Mouse (Mus musculus): ENCODE measurements at regions not wholly inside any gene's neighbourhood (a gene's known extent, or its start where the extent isn't known, plus 50 kb on each side); places are given as distances from the start of the nearest gene placed in this dataset.

GRCm38 (mm10) chr15:31798863-31799262, 197.2 kb downstream of the Fam173b start:
- Histone ChIP-seq H3K79me2 (ENCODE audit: control insufficient read depth, insufficient read depth, low read length) (no peaks in the 10 kb centered on the region), H3K4me1 (ENCODE audit: control insufficient read depth, insufficient read depth, low read length) (no peaks in the 10 kb centered on the region), H3K4me3 (ENCODE audit: insufficient read depth, low read depth, low read length) (no peak overlapping the region), H3K9ac (ENCODE audit: low read depth, low read length) (no peak overlapping the region), H3K36me3 (ENCODE audit: control insufficient read depth, insufficient read depth, low read length) (no peaks in the 10 kb centered on the region), H3K27ac (replicated peaks; ENCODE audit: insufficient read depth, low read depth, low read length) (no peak overlapping the region), H3K27me3 (ENCODE audit: control insufficient read depth, insufficient read depth, low read length) (no peaks in the 10 kb centered on the region)
- no peak for DNase-seq (ENCODE audit: extremely low read depth, low read depth, low spot score)
- 90% methylated on average over 2 of the region's 2 CpGs for WGBS
- TF ChIP-seq POLR2A (IDR thresholded peaks at IDR 0.05; ENCODE audit: extremely low read depth, insufficient read depth, low read length) (no peak), CTCF (IDR thresholded peaks at IDR 0.05; ENCODE audit: low read depth, low read length) (no peak)

GRCm38 (mm10) chr15:31805522-31805921, 203.9 kb downstream of the Fam173b start:
- Histone ChIP-seq H3K79me2 (ENCODE audit: control insufficient read depth, insufficient read depth, low read length) (no peaks in the 10 kb centered on the region), H3K4me1 (ENCODE audit: control insufficient read depth, insufficient read depth, low read length) (no peaks in the 10 kb centered on the region), H3K27me3 (ENCODE audit: control insufficient read depth, insufficient read depth, low read length) (no peaks in the 10 kb centered on the region), H3K9ac (ENCODE audit: low read depth, low read length) (no peak overlapping the region), H3K27ac (replicated peaks; ENCODE audit: insufficient read depth, low read depth, low read length) (no peak overlapping the region), H3K4me3 (ENCODE audit: insufficient read depth, low read depth, low read length) (no peak overlapping the region), H3K36me3 (ENCODE audit: control insufficient read depth, insufficient read depth, low read length) (no peaks in the 10 kb centered on the region)
- WGBS = 60% methylated on average over 3 of the region's 3 CpGs
- DNase-seq (ENCODE audit: extremely low read depth, low read depth, low spot score) = no peak
- TF ChIP-seq CTCF (IDR thresholded peaks at IDR 0.05; ENCODE audit: low read depth, low read length) (no peak), POLR2A (IDR thresholded peaks at IDR 0.05; ENCODE audit: extremely low read depth, insufficient read depth, low read length) (no peak)

DNA sequence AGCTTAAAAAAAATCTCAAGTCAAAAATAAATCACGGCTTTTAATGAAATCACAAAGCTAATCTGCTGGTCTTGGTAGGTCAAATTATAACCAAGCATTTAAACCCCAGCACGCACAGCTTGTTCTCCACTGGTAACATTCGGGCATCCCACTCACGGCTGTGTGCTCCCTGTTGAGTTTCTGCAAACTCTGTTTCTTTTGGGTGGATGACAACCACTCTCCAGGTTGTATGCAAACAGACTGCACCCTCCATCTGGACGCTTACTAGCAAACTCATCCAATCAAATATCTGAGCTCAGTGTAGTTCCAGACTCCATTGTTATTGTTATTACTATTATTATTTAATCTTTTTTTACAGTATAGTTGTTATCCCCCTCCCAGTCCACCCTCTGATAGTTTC, 213.9 kb downstream of the Fam173b start:
- no peak for TF ChIP-seq CTCF (IDR thresholded peaks at IDR 0.05; ENCODE audit: low read depth, low read length)
- no peak for TF ChIP-seq POLR2A (IDR thresholded peaks at IDR 0.05; ENCODE audit: extremely low read depth, insufficient read depth, low read length)
- Histone ChIP-seq H3K27me3 (ENCODE audit: control insufficient read depth, insufficient read depth, low read length) (no peaks in the 10 kb centered on the region), H3K36me3 (ENCODE audit: control insufficient read depth, insufficient read depth, low read length) (no peaks in the 10 kb centered on the region), H3K27ac (replicated peaks; ENCODE audit: insufficient read depth, low read depth, low read length) (no peak overlapping the region), H3K79me2 (ENCODE audit: control insufficient read depth, insufficient read depth, low read length) (no peaks in the 10 kb centered on the region), H3K4me1 (ENCODE audit: control insufficient read depth, insufficient read depth, low read length) (no peaks in the 10 kb centered on the region), H3K9ac (ENCODE audit: low read depth, low read length) (no peak overlapping the region), H3K4me3 (ENCODE audit: insufficient read depth, low read depth, low read length) (no peak overlapping the region)
- DNase-seq (ENCODE audit: extremely low read depth, low read depth, low spot score) = no peak
- WGBS = 87% methylated on average over 5 of the region's 5 CpGs

DNA sequence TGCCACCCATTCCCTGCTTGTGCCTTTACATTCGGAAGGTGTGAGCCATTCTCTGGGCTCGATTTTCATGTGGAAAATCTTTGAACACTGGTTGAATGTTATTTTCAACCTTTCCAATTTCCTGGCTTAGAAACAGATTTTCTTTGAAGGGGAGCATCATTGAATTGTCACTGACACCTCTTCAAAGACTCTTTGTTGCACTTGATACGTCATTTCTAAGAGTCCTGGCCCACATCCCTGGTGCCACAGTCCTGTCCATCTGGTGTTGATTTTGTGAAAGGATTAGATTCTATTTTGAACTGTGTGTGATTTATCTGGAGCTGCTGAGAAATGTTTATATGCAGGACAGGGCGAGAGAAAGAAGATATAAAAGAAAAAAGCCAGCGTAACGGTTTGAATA, 217.6 kb downstream of the Fam173b start:
- DNase-seq (ENCODE audit: extremely low read depth, low read depth, low spot score) = no peak
- WGBS = 80% methylated on average over 6 of the region's 6 CpGs
- H3K36me3 ChIP-seq (ENCODE audit: control insufficient read depth, insufficient read depth, low read length) = no peaks in the 10 kb centered on the region
- H3K27ac ChIP-seq (replicated peaks; ENCODE audit: insufficient read depth, low read depth, low read length) = no peak overlapping the region
- no peak for TF ChIP-seq POLR2A (IDR thresholded peaks at IDR 0.05; ENCODE audit: extremely low read depth, insufficient read depth, low read length)
- TF ChIP-seq CTCF (IDR thresholded peaks at IDR 0.05; ENCODE audit: low read depth, low read length) = no peak
- H3K4me3 ChIP-seq (ENCODE audit: insufficient read depth, low read depth, low read length) = no peak overlapping the region
- no peaks in the 10 kb centered on the region for H3K79me2 ChIP-seq (ENCODE audit: control insufficient read depth, insufficient read depth, low read length)
- H3K9ac ChIP-seq (ENCODE audit: low read depth, low read length) = no peak overlapping the region
- H3K27me3 ChIP-seq (ENCODE audit: control insufficient read depth, insufficient read depth, low read length) = no peaks in the 10 kb centered on the region
- no peaks in the 10 kb centered on the region for H3K4me1 ChIP-seq (ENCODE audit: control insufficient read depth, insufficient read depth, low read length)

DNA sequence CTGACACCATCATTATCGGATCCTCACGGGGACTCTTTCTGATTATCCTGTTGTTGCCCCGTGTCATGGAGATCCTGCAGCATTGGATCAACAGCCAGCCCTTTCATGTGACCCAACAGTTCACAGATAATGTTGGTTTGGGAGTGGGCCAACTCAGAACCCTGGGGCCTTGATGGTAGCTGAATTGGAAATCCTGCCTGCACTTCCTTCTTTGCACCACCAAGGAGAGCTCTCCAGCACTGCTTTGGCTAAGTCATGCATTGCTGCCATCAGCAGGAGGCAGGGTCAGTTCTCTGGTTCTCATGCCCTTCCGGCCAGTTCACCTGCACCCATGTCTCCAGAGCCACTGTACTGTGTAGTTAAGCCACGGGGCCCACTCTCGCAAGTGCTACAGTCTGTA, 225.6 kb downstream of the Fam173b start:
- WGBS = 90% methylated on average over 6 of the region's 6 CpGs

DNA sequence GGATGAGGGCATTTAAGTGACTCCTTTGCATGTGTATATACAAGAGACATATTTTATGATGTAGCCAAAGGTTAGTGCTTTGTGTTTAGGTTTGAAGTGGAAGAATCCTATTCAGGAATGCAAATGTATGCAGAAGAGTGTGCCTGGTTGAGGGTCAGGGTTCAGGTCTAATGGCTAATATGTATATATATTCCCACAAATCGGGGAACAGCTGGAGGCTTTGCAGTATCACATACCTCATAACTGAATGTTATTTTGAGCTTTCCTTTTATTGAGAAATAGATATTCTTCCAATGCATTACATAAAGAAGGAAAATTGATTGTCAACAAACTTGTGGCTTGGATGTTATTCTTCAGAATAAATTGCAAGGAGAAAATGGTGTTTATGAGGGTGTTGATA, 239.9 kb downstream of the Fam173b start:
- Histone ChIP-seq H3K36me3 (ENCODE audit: control insufficient read depth, insufficient read depth, low read length) (no peaks in the 10 kb centered on the region), H3K27me3 (ENCODE audit: control insufficient read depth, insufficient read depth, low read length) (no peaks in the 10 kb centered on the region), H3K4me1 (ENCODE audit: control insufficient read depth, insufficient read depth, low read length) (no peaks in the 10 kb centered on the region), H3K9ac (ENCODE audit: low read depth, low read length) (no peak overlapping the region), H3K4me3 (ENCODE audit: insufficient read depth, low read depth, low read length) (no peak overlapping the region), H3K79me2 (ENCODE audit: control insufficient read depth, insufficient read depth, low read length) (no peaks in the 10 kb centered on the region), H3K27ac (replicated peaks; ENCODE audit: insufficient read depth, low read depth, low read length) (no peak overlapping the region)
- WGBS = 87% methylated on average over 1 of the region's 1 CpGs
- TF ChIP-seq CTCF (IDR thresholded peaks at IDR 0.05; ENCODE audit: low read depth, low read length) (no peak), POLR2A (IDR thresholded peaks at IDR 0.05; ENCODE audit: extremely low read depth, insufficient read depth, low read length) (no peak)
- DNase-seq (ENCODE audit: extremely low read depth, low read depth, low spot score) = no peak

More for the DNA sequence above, 225.6 kb downstream of the Fam173b start:
- H3K27ac ChIP-seq (replicated peaks; ENCODE audit: insufficient read depth, low read depth, low read length) = no peak overlapping the region
- H3K79me2 ChIP-seq (ENCODE audit: control insufficient read depth, insufficient read depth, low read length) = no peaks in the 10 kb centered on the region
- no peak for TF ChIP-seq POLR2A (IDR thresholded peaks at IDR 0.05; ENCODE audit: extremely low read depth, insufficient read depth, low read length)
- TF ChIP-seq CTCF (IDR thresholded peaks at IDR 0.05; ENCODE audit: low read depth, low read length) = no peak
- no peak overlapping the region for H3K9ac ChIP-seq (ENCODE audit: low read depth, low read length)
- no peaks in the 10 kb centered on the region for H3K27me3 ChIP-seq (ENCODE audit: control insufficient read depth, insufficient read depth, low read length)
- no peak for DNase-seq (ENCODE audit: extremely low read depth, low read depth, low spot score)
- no peaks in the 10 kb centered on the region for H3K36me3 ChIP-seq (ENCODE audit: control insufficient read depth, insufficient read depth, low read length)
- H3K4me3 ChIP-seq (ENCODE audit: insufficient read depth, low read depth, low read length) = no peak overlapping the region
- no peaks in the 10 kb centered on the region for H3K4me1 ChIP-seq (ENCODE audit: control insufficient read depth, insufficient read depth, low read length)

All from liver, adult 2 months (tissue).